Mouse (Mus musculus) intestine, embryonic 16.5 days (tissue): ENCODE measurements around the gene Wasf1. TPM values are rescaled to one million over a fixed set of nuclear protein-coding genes. Genes with fewer than 3 reads are reported as not detected.

Source experiments
- ATAC-seq: fragments of 200-750 bp; cut with Nextera tagmentation; 2 replicates; pipeline ENCODE4 v1.8.0; 2017; ENCODE audit warnings: moderate TSS enrichment, moderate library complexity
- H3K27ac ChIP-seq: fragments of 300-500 bp; sonication (generic); 2 replicates; pipeline ENCODE4 v1.5.1; 2014; ENCODE audit warnings: mild to moderate bottlenecking, low read length
- H3K27me3 ChIP-seq: fragments of 300-500 bp; sonication (generic); replicated peaks from 2 replicates; pipeline ENCODE4 v1.6.1; 2014; ENCODE audit warnings: low read length, control low read depth, mixed read lengths; ENCODE audit not compliant: control insufficient read depth, insufficient read depth
- H3K36me3 ChIP-seq: fragments of 300-500 bp; sonication (generic); 2 replicates; pipeline ENCODE4 v1.6.1; 2014; ENCODE audit warnings: low read length, control low read depth; ENCODE audit not compliant: control insufficient read depth, insufficient read depth
- H3K4me1 ChIP-seq: fragments of 300-500 bp; sonication (generic); 2 replicates; pipeline ENCODE4 v1.6.1; 2014; ENCODE audit warnings: low read length, control low read depth, mixed read lengths; ENCODE audit not compliant: control insufficient read depth, insufficient read depth
- H3K4me2 ChIP-seq: fragments of 300-500 bp; sonication (generic); 2 replicates; pipeline ENCODE4 v1.6.1; 2014; ENCODE audit warnings: low read depth, low read length, control low read depth
- H3K4me3 ChIP-seq: fragments of 300-500 bp; sonication (generic); 2 replicates; pipeline ENCODE4 v1.5.1; 2014; ENCODE audit warnings: mild to moderate bottlenecking, low read length
- H3K9ac ChIP-seq: fragments of 300-500 bp; sonication (generic); 2 replicates; pipeline ENCODE4 v1.6.1; 2014; ENCODE audit warnings: low read depth, low read length
- H3K9me3 ChIP-seq: fragments of 300-500 bp; sonication (generic); 2 replicates; pipeline ENCODE4 v1.6.1; 2016; ENCODE audit warnings: low read length, control low read depth; ENCODE audit not compliant: control insufficient read depth
- WGBS: fragments of 180-500 bp; shearing (Covaris S2); extraction: QIAGEN DNeasy Blood & Tissue Kit; methylation state at CpG from one replicate; pipeline ENCODE4 v1.1.7; 2014; 5-methylcytosine and 5-hydroxymethylcytosine counted together
- polyA plus RNA-seq: library from polyadenylated mRNA; unstranded; fragments of >200 nt; fragmentation: Nextera tagmentation; extraction: Ambion mirVana; gene quantifications from 2 replicates; pipeline ENCODE4 v1.2.1, GENCODE M21; 2015

Gene Wasf1
- polyA plus RNA-seq, 1 experiment from 2014 or later, result 10.4 TPM

- peak; percentile 23; the same call in 1 of the 2 replicates for ATAC-seq
- H3K27ac ChIP-seq, result peak overlapping the region; percentile 83
- H3K4me1 ChIP-seq, result peaks cover 16% of the 10 kb centered on the region
- H3K36me3 ChIP-seq, result no peaks in the 10 kb centered on the region
- WGBS, result under 1% methylated on average over 39 of the region's 40 CpGs
- H3K9ac ChIP-seq, result peak overlapping the region; percentile 81
- H3K4me2 ChIP-seq, result peak overlapping the region; percentile 82
- H3K9me3 ChIP-seq, result no peaks in the 10 kb centered on the region
- peak overlapping the region; percentile 74 for H3K4me3 ChIP-seq
- H3K27me3 ChIP-seq, result no peaks in the 10 kb centered on the region
Observed at GRCm38 (mm10) chr10:40884279-40884806, 1.1 kb downstream of the Wasf1 start.

DNA sequence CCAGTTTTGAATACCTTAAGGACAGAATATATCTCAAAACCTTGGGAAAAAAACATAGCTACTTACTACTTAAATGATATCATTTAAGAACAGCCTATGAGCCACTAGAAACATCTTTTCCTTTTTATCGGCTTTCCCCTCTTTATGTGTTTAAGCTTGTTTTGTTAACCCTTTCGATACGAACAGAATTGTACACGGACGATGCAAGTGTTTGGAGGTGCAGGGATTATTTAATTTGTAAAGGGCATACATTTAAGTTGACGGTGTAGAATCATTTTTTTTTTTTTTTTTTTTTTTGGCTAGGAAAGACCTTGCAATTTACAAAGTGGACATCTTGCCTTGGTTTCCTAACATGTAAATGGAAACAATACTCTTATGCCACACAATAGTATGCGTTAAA is 2.2 kb downstream of the Wasf1 start:
- no peak overlapping the region for H3K27ac ChIP-seq
- H3K9me3 ChIP-seq, result no peaks in the 10 kb centered on the region
- peaks cover 10% of the 10 kb centered on the region for H3K4me1 ChIP-seq
- no peaks in the 10 kb centered on the region for H3K36me3 ChIP-seq
- H3K4me2 ChIP-seq, result no peak overlapping the region
- H3K27me3 ChIP-seq, result no peaks in the 10 kb centered on the region
- H3K9ac ChIP-seq, result no peak overlapping the region
- no peak overlapping the region for H3K4me3 ChIP-seq
- WGBS, result 65% methylated on average over 7 of the region's 7 CpGs
- no peak for ATAC-seq

GRCm38 (mm10) chr10:40887316-40887715 is 4.0 kb downstream of the Wasf1 start:
- Histone ChIP-seq H3K4me3 (no peak overlapping the region), H3K9me3 (no peaks in the 10 kb centered on the region), H3K27ac (no peak overlapping the region), H3K9ac (no peak overlapping the region), H3K4me1 (no peaks in the 10 kb centered on the region), H3K27me3 (no peaks in the 10 kb centered on the region), H3K36me3 (no peaks in the 10 kb centered on the region), H3K4me2 (no peak overlapping the region)
- WGBS, result 88% methylated on average over 2 of the region's 2 CpGs
- no peak for ATAC-seq

DNA sequence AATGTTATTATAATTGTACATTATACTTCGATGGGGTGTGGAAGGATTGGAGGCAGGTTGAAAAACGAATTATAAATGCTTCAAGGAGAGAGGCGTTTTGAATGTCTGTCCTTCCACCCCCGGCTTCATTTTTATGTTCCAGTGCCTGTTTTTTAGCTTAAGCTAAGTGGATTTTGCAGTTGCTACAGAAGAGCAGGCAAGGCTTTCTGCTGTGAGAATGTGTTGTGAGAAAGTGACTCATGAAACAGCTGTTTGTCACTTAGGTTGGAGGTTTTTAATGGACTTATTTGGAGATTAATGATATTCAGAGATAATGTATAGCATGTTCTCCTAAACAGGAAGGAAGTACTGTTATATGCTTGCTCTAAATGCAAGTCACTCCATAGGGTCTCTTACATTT is 5.9 kb downstream of the Wasf1 start:
- no peak for ATAC-seq
- no peak overlapping the region for H3K27ac ChIP-seq
- no peak overlapping the region for H3K9ac ChIP-seq
- no peaks in the 10 kb centered on the region for H3K36me3 ChIP-seq
- H3K9me3 ChIP-seq, result no peaks in the 10 kb centered on the region
- H3K27me3 ChIP-seq, result no peaks in the 10 kb centered on the region
- H3K4me2 ChIP-seq, result no peak overlapping the region
- WGBS, result 87% methylated on average over 4 of the region's 4 CpGs
- no peaks in the 10 kb centered on the region for H3K4me1 ChIP-seq
- H3K4me3 ChIP-seq, result no peak overlapping the region

DNA sequence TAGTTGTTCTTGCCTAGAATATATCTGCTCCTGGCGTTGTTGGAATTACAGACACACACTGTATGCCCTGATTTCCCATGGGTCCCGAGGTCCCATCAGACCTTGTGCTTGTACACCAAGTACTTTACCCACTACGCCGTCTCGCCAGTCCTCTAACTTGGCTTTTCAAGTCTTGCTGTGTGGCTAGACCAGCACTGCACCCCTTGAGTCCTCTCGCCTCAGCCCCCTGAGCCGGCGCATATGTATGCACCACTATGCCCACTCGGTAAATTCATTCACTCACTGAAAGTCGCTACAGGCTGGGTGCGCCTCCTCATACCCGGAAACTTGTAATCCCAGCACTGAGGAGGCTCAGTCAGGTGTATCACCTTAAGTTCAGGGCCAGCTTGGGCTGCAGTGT is 12.5 kb downstream of the Wasf1 start:
- no peaks in the 10 kb centered on the region for H3K4me1 ChIP-seq
- no peak overlapping the region for H3K4me3 ChIP-seq
- no peak overlapping the region for H3K27ac ChIP-seq
- H3K9ac ChIP-seq, result no peak overlapping the region
- H3K27me3 ChIP-seq, result no peaks in the 10 kb centered on the region
- no peak overlapping the region for H3K4me2 ChIP-seq
- no peaks in the 10 kb centered on the region for H3K9me3 ChIP-seq
- no peak for ATAC-seq
- H3K36me3 ChIP-seq, result no peaks in the 10 kb centered on the region
- WGBS, result 88% methylated on average over 12 of the region's 12 CpGs

DNA sequence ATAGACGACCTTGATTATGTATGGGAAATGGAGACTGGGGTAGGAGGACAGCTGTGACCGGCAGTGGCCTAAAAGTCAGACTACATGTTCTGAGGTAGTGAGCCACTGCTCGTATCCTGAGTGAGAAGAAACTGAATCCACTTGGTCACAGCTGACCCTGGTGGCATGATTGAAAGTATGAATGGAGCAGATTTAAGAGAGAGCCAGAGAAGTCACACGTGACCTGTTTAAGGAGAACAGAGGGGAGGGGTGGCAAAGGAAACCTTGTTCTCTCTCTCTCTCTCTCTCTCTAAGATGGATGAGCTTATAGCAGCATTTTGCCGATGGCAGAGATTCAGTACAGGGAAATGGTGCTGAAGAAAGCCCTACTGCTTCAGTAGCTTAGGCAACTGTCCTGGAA is 13.4 kb downstream of the Wasf1 start:
- 55% methylated on average over 5 of the region's 5 CpGs for WGBS
- Histone ChIP-seq H3K9ac (no peak overlapping the region), H3K9me3 (no peaks in the 10 kb centered on the region), H3K36me3 (no peaks in the 10 kb centered on the region), H3K4me3 (no peak overlapping the region), H3K4me1 (no peaks in the 10 kb centered on the region), H3K27me3 (no peaks in the 10 kb centered on the region), H3K4me2 (no peak overlapping the region), H3K27ac (no peak overlapping the region)
- no peak for ATAC-seq

- H3K4me3 ChIP-seq, result no peak overlapping the region
- no peaks in the 10 kb centered on the region for H3K27me3 ChIP-seq
- WGBS, result 59% methylated on average over 4 of the region's 4 CpGs
- no peak for ATAC-seq
- H3K9me3 ChIP-seq, result no peaks in the 10 kb centered on the region
- no peaks in the 10 kb centered on the region for H3K4me1 ChIP-seq
- H3K36me3 ChIP-seq, result no peaks in the 10 kb centered on the region
- no peak overlapping the region for H3K27ac ChIP-seq
- no peak overlapping the region for H3K4me2 ChIP-seq
- H3K9ac ChIP-seq, result no peak overlapping the region
Observed at GRCm38 (mm10) chr10:40901786-40902185, 18.5 kb downstream of the Wasf1 start.

DNA sequence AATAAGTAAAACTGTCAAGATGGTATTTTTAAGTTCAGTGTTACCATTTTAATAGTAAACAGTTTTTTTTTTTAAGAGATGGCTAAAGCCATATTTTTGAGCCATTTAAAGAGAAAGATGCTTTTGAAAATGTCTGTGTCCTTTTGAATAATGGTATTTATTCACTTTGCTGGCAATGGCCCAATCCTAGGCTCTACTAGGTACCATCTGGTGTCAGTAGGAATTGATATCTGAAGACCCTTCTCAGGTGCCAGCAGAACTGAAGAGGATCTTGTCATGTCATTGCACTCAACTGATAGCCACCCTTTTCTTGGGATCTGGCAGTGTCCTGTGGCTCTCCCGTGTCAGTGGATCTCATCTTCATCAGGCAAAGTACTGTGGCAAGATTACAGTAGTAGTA is 22.9 kb downstream of the Wasf1 start:
- Histone ChIP-seq H3K36me3 (no peaks in the 10 kb centered on the region), H3K4me1 (no peaks in the 10 kb centered on the region), H3K9me3 (no peaks in the 10 kb centered on the region), H3K27ac (no peak overlapping the region), H3K9ac (no peak overlapping the region), H3K4me2 (no peak overlapping the region), H3K27me3 (no peaks in the 10 kb centered on the region), H3K4me3 (no peak overlapping the region)
- ATAC-seq, result no peak
- 94% methylated on average over 1 of the region's 1 CpGs for WGBS

DNA sequence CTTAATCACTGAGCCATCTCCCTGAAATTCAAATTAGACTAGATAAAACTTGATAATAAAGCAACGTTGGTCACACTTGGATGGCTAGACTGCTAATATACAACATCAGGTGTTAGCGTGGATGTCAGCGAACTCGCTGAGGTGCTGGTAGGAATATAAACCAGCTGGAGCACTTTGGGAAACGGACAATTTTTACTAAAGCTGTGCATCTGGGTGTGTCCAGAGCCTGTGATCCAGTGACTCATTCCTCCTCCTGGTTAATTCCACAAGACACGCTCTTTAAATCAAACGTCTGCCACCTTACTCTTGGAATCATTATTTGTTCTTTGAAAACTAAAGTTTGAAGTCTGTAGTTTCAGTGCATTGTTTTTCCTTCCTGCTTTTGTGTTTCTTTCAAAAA is 23.5 kb downstream of the Wasf1 start:
- H3K4me2 ChIP-seq, result no peak overlapping the region
- 78% methylated on average over 7 of the region's 7 CpGs for whole genome bisulfite sequencing
- no peak overlapping the region for H3K27ac ChIP-seq
- no peak overlapping the region for H3K9ac ChIP-seq
- no peaks in the 10 kb centered on the region for H3K27me3 ChIP-seq
- no peaks in the 10 kb centered on the region for H3K36me3 ChIP-seq
- no peak overlapping the region for H3K4me3 ChIP-seq
- no peaks in the 10 kb centered on the region for H3K4me1 ChIP-seq
- H3K9me3 ChIP-seq, result no peaks in the 10 kb centered on the region
- ATAC-seq, result no peak

DNA sequence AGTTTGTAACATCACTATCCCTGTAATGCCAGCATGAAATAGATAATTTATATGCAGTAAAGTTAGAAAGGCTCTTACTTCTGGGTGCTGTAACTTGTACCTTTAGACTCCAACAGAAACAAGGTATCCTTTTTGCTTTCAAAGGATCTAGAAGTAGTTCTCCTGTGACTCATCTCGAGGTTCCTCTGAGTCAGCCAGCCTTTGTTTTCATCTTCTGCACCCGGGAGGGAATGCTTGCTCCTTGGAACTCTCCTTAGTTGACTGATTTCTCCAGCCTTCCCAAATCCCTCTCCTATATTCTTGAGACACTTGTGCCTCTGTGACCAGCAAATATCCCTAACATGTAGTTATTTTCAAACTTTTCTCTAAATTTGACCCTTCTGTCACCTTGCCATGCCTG is 25.3 kb downstream of the Wasf1 start:
- Histone ChIP-seq H3K4me1 (no peaks in the 10 kb centered on the region), H3K4me3 (no peak overlapping the region), H3K9me3 (no peaks in the 10 kb centered on the region), H3K36me3 (no peaks in the 10 kb centered on the region), H3K9ac (no peak overlapping the region), H3K27ac (no peak overlapping the region), H3K4me2 (no peak overlapping the region), H3K27me3 (no peaks in the 10 kb centered on the region)
- ATAC-seq, result no peak
- 45% methylated on average over 2 of the region's 2 CpGs for WGBS
